Mouse (Mus musculus): Measurements from ENCODE around the gene Rtn4r.

- TF ChIP-seq EP300 (IDR thresholded peaks at IDR 0.05), result no peak
- no peak for TF ChIP-seq CTCF (IDR thresholded peaks at IDR 0.05)
Observed at GRCm38 (mm10) chr16:18145341-18145867, 18.0 kb downstream of the Rtn4r start.
